Mouse (Mus musculus) CH12.LX (cell line): ENCODE results near the gene Cbx2. TPM values are rescaled to one million over a fixed set of nuclear protein-coding genes. Genes with fewer than 3 reads are reported as not detected.
A peak's percentile ranks its signal among the peaks of the same experiment; 100 is the strongest.

ENCODE experiments used
- DNase-seq: peaks from one replicate; pipeline ENCODE4 v3.0.0-alpha.2; 2013; ENCODE audit errors: extremely low read depth
- H3K27ac ChIP-seq: 2 replicates; pipeline ENCODE4 v1.5.1; 2012; ENCODE audit warnings: low read depth, mild to moderate bottlenecking, control low read depth, moderate library complexity; ENCODE audit not compliant: insufficient read depth
- H3K27me3 ChIP-seq: replicated peaks from 2 replicates; pipeline ENCODE3; 2012; ENCODE audit warnings: inconsistent platforms
- H3K36me3 ChIP-seq, 2 experiments: replicated peaks in 1 of 2; 2 replicates each; pipeline versions ENCODE3 to v1.6.1; 2012; ENCODE audit warnings: inconsistent platforms in 1 of 2, low read length in 1 of 2, mild to moderate bottlenecking in 1 of 2, mixed read lengths in 1 of 2, moderate library complexity in 1 of 2; ENCODE audit not compliant: control insufficient read depth in 1 of 2, insufficient read depth in 1 of 2
- H3K4me1 ChIP-seq, 2 experiments: 2 replicates each; pipeline ENCODE4 v1.6.1; 2012; ENCODE audit warnings: inconsistent platforms in 1 of 2, moderate library complexity in 1 of 2; ENCODE audit not compliant: insufficient read depth in 2 of 2, control insufficient read depth in 1 of 2
- H3K4me2 ChIP-seq: 2 replicates; pipeline ENCODE4 v1.6.1; 2012; ENCODE audit warnings: low read depth, mild to moderate bottlenecking, control low read depth; ENCODE audit not compliant: poor library complexity, insufficient read depth, severe bottlenecking
- H3K4me3 ChIP-seq, 3 experiments: fragments of 150-350 bp in 1 of 3; sonication (generic) in 1 of 3; replicated peaks in 1 of 3; 2 replicates each; pipeline versions ENCODE3 to v1.5.1; 2011 to 2012; ENCODE audit warnings: low read depth in 2 of 3, low read length in 2 of 3, mild to moderate bottlenecking in 2 of 3, moderate library complexity in 2 of 3, control low read depth in 1 of 3, improper control_type of control experiment in 1 of 3, inconsistent platforms in 1 of 3, mixed read lengths in 1 of 3; ENCODE audit not compliant: poor library complexity in 1 of 3
- H3K79me2 ChIP-seq: replicated peaks from 2 replicates; pipeline ENCODE4 v1.6.1; 2012; ENCODE audit warnings: mild to moderate bottlenecking, moderate library complexity; ENCODE audit not compliant: control insufficient read depth, poor library complexity, insufficient read depth, severe bottlenecking; ENCODE audit errors: extremely low read depth
- H3K9ac ChIP-seq: 2 replicates; pipeline ENCODE4 v1.6.1; 2012; ENCODE audit warnings: low read depth, mild to moderate bottlenecking, control low read depth, moderate library complexity; ENCODE audit not compliant: insufficient read depth
- H3K9me3 ChIP-seq: replicated peaks from 2 replicates; pipeline ENCODE3; 2012; ENCODE audit warnings: low read length, inconsistent platforms, mixed read lengths
- BHLHE40 ChIP-seq: IDR thresholded peaks from 2 replicates; pipeline ENCODE4 v1.6.1; 2011; ENCODE audit warnings: mild to moderate bottlenecking, low read depth, low read length, improper control_type of control experiment
- CTCF ChIP-seq, 2 experiments: IDR thresholded peaks in 1 of 2; conservative IDR thresholded peaks in 1 of 2; 2 replicates each; pipeline ENCODE4 v1.5.1; 2011 to 2012; ENCODE audit warnings: low read depth in 2 of 2, low read length in 2 of 2, improper control_type of control experiment in 1 of 2, inconsistent platforms in 1 of 2, mild to moderate bottlenecking in 1 of 2, moderate library complexity in 1 of 2
- GABPA ChIP-seq: IDR thresholded peaks from 2 replicates; pipeline ENCODE4 v1.6.1; 2012; ENCODE audit warnings: low read depth, low read length, improper control_type of control experiment, inconsistent platforms; ENCODE audit not compliant: insufficient replicate concordance
- IRF4 ChIP-seq: IDR thresholded peaks from 2 replicates; pipeline ENCODE4 v1.6.1; 2014; ENCODE audit warnings: low read depth, mild to moderate bottlenecking, inconsistent platforms, low read length, improper control_type of control experiment
- JUND ChIP-seq: conservative IDR thresholded peaks from 2 replicates; pipeline ENCODE4 v1.6.1; 2011; ENCODE audit warnings: low read depth, low read length, improper control_type of control experiment
- MAX ChIP-seq: IDR thresholded peaks from 2 replicates; pipeline ENCODE4 v1.6.1; 2011; ENCODE audit warnings: low read length, improper control_type of control experiment
- MAZ ChIP-seq: IDR thresholded peaks from 2 replicates; pipeline ENCODE4 v1.6.1; 2012; ENCODE audit warnings: low read depth, mild to moderate bottlenecking, inconsistent platforms, low read length, improper control_type of control experiment, moderate library complexity
- MEF2A ChIP-seq: IDR thresholded peaks from 2 replicates; pipeline ENCODE4 v1.6.1; 2014; ENCODE audit warnings: low read depth, mild to moderate bottlenecking, inconsistent platforms, low read length, improper control_type of control experiment, borderline replicate concordance
- MXI1 ChIP-seq: IDR thresholded peaks from 2 replicates; pipeline ENCODE4 v1.6.1; 2011; ENCODE audit warnings: mild to moderate bottlenecking, low read depth, low read length, improper control_type of control experiment
- MYC ChIP-seq: IDR thresholded peaks from 2 replicates; pipeline ENCODE4 v1.6.1; 2011; ENCODE audit warnings: low read depth, mild to moderate bottlenecking, improper control_type of control experiment, low read length
- NELFE ChIP-seq: IDR thresholded peaks from 2 replicates; pipeline ENCODE4 v1.6.1; 2011; ENCODE audit warnings: low read depth, low read length, improper control_type of control experiment
- NRF1 ChIP-seq: IDR thresholded peaks from 2 replicates; pipeline ENCODE4 v1.6.1; 2014; ENCODE audit warnings: low read depth, mild to moderate bottlenecking, inconsistent platforms, low read length, improper control_type of control experiment, moderate library complexity
- POLR2AphosphoS2 ChIP-seq: IDR thresholded peaks from 2 replicates; pipeline ENCODE4 v1.6.1; 2011; ENCODE audit warnings: low read depth, low read length, improper control_type of control experiment
- RAD21 ChIP-seq: IDR thresholded peaks from 2 replicates; pipeline ENCODE4 v1.6.1; 2011; ENCODE audit warnings: low read depth, mild to moderate bottlenecking, low read length, improper control_type of control experiment, moderate library complexity
- SIN3A ChIP-seq: IDR thresholded peaks from 2 replicates; pipeline ENCODE4 v1.6.1; 2012; ENCODE audit warnings: low read length, improper control_type of control experiment, inconsistent platforms
- SMC3 ChIP-seq: IDR thresholded peaks from 2 replicates; pipeline ENCODE4 v1.6.1; 2011; ENCODE audit warnings: low read depth, low read length, improper control_type of control experiment
- TBP ChIP-seq: conservative IDR thresholded peaks from 2 replicates; pipeline ENCODE4 v1.6.1; 2011; ENCODE audit warnings: low read depth, low read length, improper control_type of control experiment
- TCF12 ChIP-seq: IDR thresholded peaks from 2 replicates; pipeline ENCODE4 v1.6.1; 2014; ENCODE audit warnings: low read depth, mild to moderate bottlenecking, inconsistent platforms, low read length, improper control_type of control experiment
- ZC3H11A ChIP-seq: IDR thresholded peaks from 2 replicates; pipeline ENCODE4 v1.6.1; 2012; ENCODE audit warnings: low read depth, mild to moderate bottlenecking, inconsistent platforms, low read length, improper control_type of control experiment
- ZKSCAN1 ChIP-seq: IDR thresholded peaks from 2 replicates; pipeline ENCODE4 v1.6.1; 2012; ENCODE audit warnings: low read depth, inconsistent platforms, low read length, improper control_type of control experiment, borderline replicate concordance
- ZNF384 ChIP-seq: IDR thresholded peaks from 2 replicates; pipeline ENCODE4 v1.6.1; 2012; ENCODE audit warnings: low read depth, low read length, improper control_type of control experiment, inconsistent platforms
- dilution Hi-C: fragments of 300-500 bp; cut with MboI; formaldehyde crosslinking; loops from 2 replicates; pipeline ENCODE4 v1.14.3; 2020; ENCODE audit warnings: low sequenced_read_pairs; ENCODE audit not compliant: extremely low pct_unique_long_range_greater_than_20kb, extremely low pct_ligation_motif_present
- in situ Hi-C: fragments of 300-500 bp; cut with MboI; formaldehyde crosslinking; loops from 3 replicates; pipeline ENCODE4 v1.14.3; 2019; ENCODE audit warnings: low sequenced_read_pairs, low pct_ligation_motif_present, low pct_unique_long_range_greater_than_20kb, mixed read lengths
- polyA plus RNA-seq: library from polyadenylated mRNA; unstranded; fragments of >175 nt; gene quantifications from 2 replicates; pipeline ENCODE4 v1.2.1, GENCODE M21; 2012; ENCODE audit warnings: low read depth; ENCODE audit not compliant: insufficient read length
- total RNA-seq, 2 experiments: library from RNA; depleted of rRNA; stranded (reverse); fragments of 300-350 nt in 1 of 2; fragments of >200 nt in 1 of 2; gene quantifications; 2 replicates each; pipeline ENCODE4 v1.2.3; 2012 to 2014

Cbx2 gene
- total and polyA plus RNA-seq, 3 experiments, result 2.8 to 15.5 (median 3.9) TPM

- Histone ChIP-seq H3K27ac (no peak overlapping the region), H3K9me3 (peaks cover 25% of the 10 kb centered on the region), H3K4me2 (no peak overlapping the region), H3K27me3 (peaks cover 97% of the 10 kb centered on the region), H3K4me3 (no peak overlapping the region), H3K9ac (no peak overlapping the region), H3K4me1 (peaks cover 26 to 78% of the 10 kb centered on the region in 2 experiments), H3K79me2 (no peaks in the 10 kb centered on the region)
- DNase-seq, result no peak
- in situ Hi-C loops, result loop anchor here (5.0 kb wide), 2 partner anchors 41 to 136 kb away; no protein-coding TSS in a partner anchor
- TF ChIP-seq NRF1, result no peak
- TF ChIP-seq, all 38 proteins: peak for 0
- no peaks in the 10 kb centered on the region for H3K36me3 ChIP-seq
- dilution Hi-C loops, result no loop called here
These were observed 28.7 kb downstream of the Cbx2 start for GRCm38 (mm10) chr11:119051426-119051825.

GRCm38 (mm10) chr11:119051927-119052660 is 29.3 kb downstream of the Cbx2 start:
- DNase-seq, result peak; percentile 67
- Histone ChIP-seq H3K79me2 (no peaks in the 10 kb centered on the region), H3K4me1 (peaks cover 20 to 75% of the 10 kb centered on the region in 2 experiments), H3K36me3 (no peaks in the 10 kb centered on the region), H3K9ac (no peak overlapping the region), H3K4me2 (no peak overlapping the region)
- TF ChIP-seq ZKSCAN1 (no peak), TBP (no peak), ZNF384 (no peak), CTCF (conservative IDR thresholded peaks at IDR 0.05 in 1 of 2, IDR thresholded peaks at IDR 0.05 in 1 of 2; ENCODE audit: low read depth in 2 of 2, low read length in 2 of 2) (peak in 1 of 2 experiments; percentile 97; a peak in 2 of 4 replicates), NELFE (0 out of 2 replicates have a peak, but pooled peaks have one; percentile 44), ZC3H11A (peak; percentile 80), SMC3 (peak; percentile 91), RAD21 (peak; percentile 98), IRF4 (peak; percentile 61; the same call in 1 of the 2 replicates), GABPA (no peak), MAX (peak; percentile 55; the same call in 1 of the 2 replicates), JUND (0 out of 2 replicates have a peak, but pooled peaks have one; percentile 17), MYC (peak; percentile 74), POLR2AphosphoS2 (no peak), BHLHE40 (peak; percentile 81), MAZ (peak; percentile 96), SIN3A (peak; percentile 20; the same call in 1 of the 2 replicates), MXI1 (peak; percentile 76; the same call in 1 of the 2 replicates), MEF2A (peak; percentile 60; the same call in 1 of the 2 replicates), TCF12 (0 out of 2 replicates have a peak, but pooled peaks have one; percentile 55)
- TF ChIP-seq, all 38 proteins: peak for 15
- Histone ChIP-seq H3K27me3 (peaks cover 97% of the 10 kb centered on the region), H3K9me3 (peaks cover 23% of the 10 kb centered on the region), H3K4me3 (no peak overlapping the region), H3K27ac (no peak overlapping the region)
- dilution Hi-C loops (no loop called here), in situ Hi-C loops (loop anchor here (5.0 kb wide), 2 partner anchors 40 to 135 kb away; no protein-coding TSS in a partner anchor)
